Mouse (Mus musculus) forebrain, embryonic 16.5 days (tissue): ENCODE measurements around the gene Pcsk4. TPM values are rescaled to one million over a fixed set of nuclear protein-coding genes. Genes with fewer than 3 reads are reported as not detected.

Source experiments
- ATAC-seq: fragments of 200-750 bp; cut with Nextera tagmentation; 2 replicates; pipeline ENCODE4 v1.8.0; 2017; ENCODE audit warnings: mild to moderate bottlenecking, moderate library complexity
- H3K27ac ChIP-seq: fragments of 300-500 bp; sonication (generic); 2 replicates; pipeline ENCODE4 v1.5.1; 2014; ENCODE audit warnings: low read length, control low read depth
- H3K27me3 ChIP-seq: fragments of 300-500 bp; sonication (generic); replicated peaks from 2 replicates; pipeline ENCODE4 v1.6.1; 2014; ENCODE audit warnings: low read length; ENCODE audit not compliant: control insufficient read depth, insufficient read depth
- H3K36me3 ChIP-seq: fragments of 300-500 bp; sonication (generic); 2 replicates; pipeline ENCODE4 v1.6.1; 2014; ENCODE audit not compliant: control insufficient read depth, insufficient read depth
- H3K4me1 ChIP-seq: fragments of 300-500 bp; sonication (generic); replicated peaks from 2 replicates; pipeline ENCODE4 v1.6.1; 2014; ENCODE audit warnings: low read length; ENCODE audit not compliant: control insufficient read depth, insufficient read depth
- H3K4me2 ChIP-seq: fragments of 300-500 bp; sonication (generic); 2 replicates; pipeline ENCODE4 v1.6.1; 2014; ENCODE audit warnings: mild to moderate bottlenecking, low read length, control low read depth
- H3K4me3 ChIP-seq: fragments of 300-500 bp; sonication (generic); replicated peaks from 2 replicates; pipeline ENCODE4 v1.5.1; 2014; ENCODE audit warnings: mild to moderate bottlenecking, low read length, control low read depth
- H3K9ac ChIP-seq: fragments of 300-500 bp; sonication (generic); replicated peaks from 2 replicates; pipeline ENCODE4 v1.6.1; 2014; ENCODE audit warnings: low read depth, low read length, control low read depth
- H3K9me3 ChIP-seq: fragments of 300-500 bp; sonication (generic); 2 replicates; pipeline ENCODE4 v1.6.1; 2016; ENCODE audit warnings: low read length; ENCODE audit not compliant: control insufficient read depth
- WGBS: fragments of 180-500 bp; shearing (Covaris S2); extraction: QIAGEN DNeasy Blood & Tissue Kit; methylation state at CpG from one replicate; pipeline ENCODE4 v1.1.7; 2014; 5-methylcytosine and 5-hydroxymethylcytosine counted together
- polyA plus RNA-seq: library from polyadenylated mRNA; unstranded; fragments of >200 nt; fragmentation: Nextera tagmentation; extraction: Ambion mirVana; gene quantifications from 2 replicates; pipeline ENCODE4 v1.2.1, GENCODE M21; 2015

Pcsk4 gene
- polyA plus RNA-seq, 1 experiment from 2014 or later = 3.9 TPM

GRCm38 (mm10) chr10:80320340-80320760 is 8.9 kb downstream of the Pcsk4 start, which contains the start of gene 2310011J03Rik:
Gene 2310011J03Rik, minus strand, starts transcription at chr10:80320537.
- H3K4me2 ChIP-seq = peak within 1 kb of the TSS; percentile 96
- H3K4me3 ChIP-seq = peak within 1 kb of the TSS; percentile 52
- H3K36me3 ChIP-seq = peaks cover 14% of the 10 kb centered on the region; the same call in 1 of the 2 replicates
- H3K9me3 ChIP-seq = no peaks in the 10 kb centered on the region
- H3K4me1 ChIP-seq = peaks cover 47% of the 10 kb centered on the region
- H3K27me3 ChIP-seq = no peaks in the 10 kb centered on the region
- under 1% methylated on average over 34 of the region's 34 CpGs for WGBS
- peak within 1 kb of the TSS; percentile 65 for H3K9ac ChIP-seq
- H3K27ac ChIP-seq = peak within 1 kb of the TSS; percentile 29
- peak; percentile 68 for ATAC-seq

- 60% methylated on average over 10 of the region's 10 CpGs for WGBS
- Histone ChIP-seq H3K4me3 (no peak overlapping the region), H3K4me1 (peaks cover 40% of the 10 kb centered on the region), H3K27me3 (no peaks in the 10 kb centered on the region), H3K36me3 (peaks cover 32% of the 10 kb centered on the region), H3K4me2 (no peak overlapping the region), H3K9me3 (no peaks in the 10 kb centered on the region), H3K27ac (no peak overlapping the region), H3K9ac (no peak overlapping the region)
- ATAC-seq = no peak
Observed at GRCm38 (mm10) chr10:80317011-80317410, 12.3 kb downstream of the Pcsk4 start.

- ATAC-seq = peak; percentile 52
- H3K4me2 ChIP-seq = no peak overlapping the region
- H3K27me3 ChIP-seq = no peaks in the 10 kb centered on the region
- no peak overlapping the region for H3K27ac ChIP-seq
- peaks cover 39% of the 10 kb centered on the region for H3K36me3 ChIP-seq
- H3K9me3 ChIP-seq = no peaks in the 10 kb centered on the region
- no peak overlapping the region for H3K9ac ChIP-seq
- peaks cover 40% of the 10 kb centered on the region for H3K4me1 ChIP-seq
- WGBS = 24% methylated on average over 11 of the region's 11 CpGs
- no peak overlapping the region for H3K4me3 ChIP-seq
Observed at GRCm38 (mm10) chr10:80316359-80316781, 12.9 kb downstream of the Pcsk4 start.

- no peak for ATAC-seq
- Histone ChIP-seq H3K4me1 (peaks cover 40% of the 10 kb centered on the region), H3K36me3 (peaks cover 45% of the 10 kb centered on the region), H3K27ac (no peak overlapping the region), H3K4me3 (no peak overlapping the region), H3K9me3 (no peaks in the 10 kb centered on the region), H3K4me2 (no peak overlapping the region), H3K27me3 (no peaks in the 10 kb centered on the region), H3K9ac (no peak overlapping the region)
- 57% methylated on average over 26 of the region's 27 CpGs for WGBS
Observed at GRCm38 (mm10) chr10:80315315-80315714, 14.0 kb downstream of the Pcsk4 start.

- WGBS = 57% methylated on average over 16 of the region's 16 CpGs
- H3K9ac ChIP-seq = no peak overlapping the region
Observed at GRCm38 (mm10) chr10:80314494-80315001, 14.8 kb downstream of the Pcsk4 start.

GRCm38 (mm10) chr10:80313627-80314201 is 15.6 kb downstream of the Pcsk4 start:
- Histone ChIP-seq H3K9ac (no peak overlapping the region), H3K27me3 (no peaks in the 10 kb centered on the region), H3K4me3 (no peak overlapping the region), H3K27ac (no peak overlapping the region), H3K4me2 (no peak overlapping the region), H3K4me1 (peaks cover 30% of the 10 kb centered on the region), H3K9me3 (no peaks in the 10 kb centered on the region), H3K36me3 (peaks cover 55% of the 10 kb centered on the region)
- ATAC-seq = no peak
- WGBS = 65% methylated on average over 20 of the region's 20 CpGs

More at GRCm38 (mm10) chr10:80314494-80315001, 14.8 kb downstream of the Pcsk4 start:
- Histone ChIP-seq H3K27me3 (no peaks in the 10 kb centered on the region), H3K27ac (no peak overlapping the region), H3K4me2 (no peak overlapping the region), H3K9me3 (no peaks in the 10 kb centered on the region), H3K36me3 (peaks cover 48% of the 10 kb centered on the region), H3K4me1 (peaks cover 34% of the 10 kb centered on the region), H3K4me3 (no peak overlapping the region)
- no peak for ATAC-seq

- Histone ChIP-seq H3K9ac (no peak overlapping the region), H3K4me2 (no peak overlapping the region), H3K27ac (no peak overlapping the region), H3K36me3 (peaks cover 61% of the 10 kb centered on the region), H3K4me3 (no peak overlapping the region), H3K4me1 (peaks cover 30% of the 10 kb centered on the region), H3K9me3 (no peaks in the 10 kb centered on the region), H3K27me3 (no peaks in the 10 kb centered on the region)
- ATAC-seq = no peak
- 76% methylated on average over 54 of the region's 54 CpGs for WGBS
Observed at GRCm38 (mm10) chr10:80312586-80313504, 16.5 kb downstream of the Pcsk4 start.

GRCm38 (mm10) chr10:80311560-80311959 is 17.7 kb downstream of the Pcsk4 start:
- no peak for ATAC-seq
- no peak overlapping the region for H3K4me2 ChIP-seq
- no peaks in the 10 kb centered on the region for H3K27me3 ChIP-seq
- H3K9ac ChIP-seq = no peak overlapping the region
- H3K4me1 ChIP-seq = peaks cover 20% of the 10 kb centered on the region
- peaks cover 66% of the 10 kb centered on the region for H3K36me3 ChIP-seq
- no peak overlapping the region for H3K27ac ChIP-seq
- no peaks in the 10 kb centered on the region for H3K9me3 ChIP-seq
- no peak overlapping the region for H3K4me3 ChIP-seq
- 87% methylated on average over 16 of the region's 16 CpGs for WGBS

GRCm38 (mm10) chr10:80304862-80305261 is 24.4 kb downstream of the Pcsk4 start:
- peaks cover 53% of the 10 kb centered on the region for H3K36me3 ChIP-seq
- no peak overlapping the region for H3K27ac ChIP-seq
- no peak for ATAC-seq
- H3K4me2 ChIP-seq = peak overlapping the region; percentile 24; the same call in 1 of the 2 replicates
- H3K9me3 ChIP-seq = no peaks in the 10 kb centered on the region
- H3K4me3 ChIP-seq = no peak overlapping the region
- WGBS = 36% methylated on average over 25 of the region's 25 CpGs
- H3K27me3 ChIP-seq = no peaks in the 10 kb centered on the region
- peaks cover 52% of the 10 kb centered on the region for H3K4me1 ChIP-seq
- no peak overlapping the region for H3K9ac ChIP-seq
